Comparison of ENCODE assay signal across 8 mouse cellular contexts in the genomic region with DNA sequence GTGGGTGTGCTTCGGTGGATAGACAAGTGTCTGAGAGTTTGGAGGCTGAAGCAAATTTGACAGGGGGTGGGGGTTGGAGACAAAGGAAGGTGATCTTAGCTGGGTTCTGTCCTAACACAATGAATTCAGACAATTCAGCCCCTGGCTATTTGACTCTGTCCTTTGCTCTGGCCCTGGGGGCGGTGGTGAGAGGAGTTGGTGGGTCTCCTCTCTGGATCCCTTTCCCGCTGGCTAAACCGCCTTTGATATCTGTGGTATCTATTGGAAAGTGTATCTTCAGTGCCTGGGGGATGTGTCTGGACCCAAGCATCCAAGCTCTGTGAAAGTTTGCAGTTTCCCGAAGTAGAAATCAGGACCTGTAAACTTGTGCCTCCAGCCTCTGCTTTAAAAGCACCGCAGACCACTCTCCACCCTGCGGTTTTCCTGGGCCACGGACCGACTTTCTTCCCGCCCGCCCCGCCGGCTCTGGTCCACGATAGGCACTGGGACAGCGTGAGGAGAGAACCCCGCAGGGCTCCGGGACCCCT. TPM values are rescaled to one million over a fixed set of nuclear protein-coding genes. Genes with fewer than 3 reads are reported as not detected.
A peak's percentile ranks its signal among the peaks of the same experiment; 100 is the strongest.
DNase-seq lines count a peak whose midpoint lies in the region; ATAC-seq lines count a peak whose summit lies in the region.

No protein-coding gene starts in this region.

- peak overlapping the region; percentile 83 for H3K4me3 ChIP-seq in kidney, embryonic 14.5 days (ENCODE audit: low read length)
- peak overlapping the region; percentile 72 for H3K4me3 ChIP-seq in brown adipose tissue, adult 24 weeks (ENCODE audit: insufficient read depth, low read depth, low read length)
- H3K4me3 ChIP-seq in hindbrain, embryonic 13.5 days, result peak overlapping the region; percentile 74
- H3K4me3 ChIP-seq in midbrain, embryonic 15.5 days, result peak overlapping the region; percentile 66

- H3K4me1 ChIP-seq in kidney, embryonic 14.5 days (ENCODE audit: control insufficient read depth, insufficient read depth, low read length), result peaks cover 17% of the 10 kb centered on the region
- H3K4me1 ChIP-seq in brown adipose tissue, adult 24 weeks (ENCODE audit: control insufficient read depth, insufficient read depth, insufficient read length, low read length), result peaks cover 2% of the 10 kb centered on the region; the same call in 1 of the 2 replicates
- peaks cover 19% of the 10 kb centered on the region for H3K4me1 ChIP-seq in hindbrain, embryonic 13.5 days (replicated peaks)
- H3K4me1 ChIP-seq in midbrain, embryonic 15.5 days, result peaks cover 16% of the 10 kb centered on the region

- no peaks in the 10 kb centered on the region for H3K9me3 ChIP-seq in kidney, embryonic 14.5 days (ENCODE audit: control insufficient read depth, low read length)
- H3K9me3 ChIP-seq in hindbrain, embryonic 13.5 days, result no peaks in the 10 kb centered on the region
- no peaks in the 10 kb centered on the region for H3K9me3 ChIP-seq in midbrain, embryonic 15.5 days

- no peak for DNase-seq in kidney, postnatal 4 days
- no peak for DNase-seq in left cerebral cortex, adult 9 months (ENCODE audit: low spot score in 2 of 2)
- DNase-seq in right cerebral cortex, postnatal 14 days, result no peak
- no peak for DNase-seq in frontal cortex, postnatal 36 days (ENCODE audit: low spot score in 2 of 2)

- ATAC-seq in kidney, embryonic 14.5 days (ENCODE audit: low FRiP score, low TSS enrichment), result peak; percentile 5; the same call in 1 of the 2 replicates
- ATAC-seq in hindbrain, embryonic 13.5 days (ENCODE audit: low FRiP score), result no peak; the same call in 1 of the 2 replicates
- ATAC-seq in midbrain, embryonic 15.5 days (replicated peaks), result peak; percentile 22; the same call in 1 of the 2 replicates

- peak overlapping the region; percentile 92 for H3K27ac ChIP-seq in kidney, embryonic 14.5 days (ENCODE audit: low read depth, low read length)
- no peak overlapping the region for H3K27ac ChIP-seq in brown adipose tissue, adult 24 weeks (replicated peaks; ENCODE audit: low read depth, low read length)
- H3K27ac ChIP-seq in hindbrain, embryonic 13.5 days, result peak overlapping the region; percentile 44; the same call in 1 of the 2 replicates
- H3K27ac ChIP-seq in midbrain, embryonic 15.5 days, result peak overlapping the region; percentile 31; the same call in 1 of the 2 replicates

- H3K27me3 ChIP-seq in kidney, embryonic 14.5 days (ENCODE audit: control insufficient read depth, insufficient read depth, low read length), result no peaks in the 10 kb centered on the region
- peaks cover 64% of the 10 kb centered on the region for H3K27me3 ChIP-seq in hindbrain, embryonic 13.5 days
- peaks cover 11% of the 10 kb centered on the region for H3K27me3 ChIP-seq in midbrain, embryonic 15.5 days (replicated peaks)

- H3K4me2 ChIP-seq in kidney, embryonic 14.5 days (replicated peaks; ENCODE audit: low read depth, low read length), result peak overlapping the region; percentile 64
- peak overlapping the region; percentile 99 for H3K4me2 ChIP-seq in hindbrain, embryonic 13.5 days
- H3K4me2 ChIP-seq in midbrain, embryonic 15.5 days, result peak overlapping the region; percentile 98

- peak overlapping the region; percentile 95 for H3K9ac ChIP-seq in kidney, embryonic 14.5 days (ENCODE audit: low read depth, low read length)
- H3K9ac ChIP-seq in hindbrain, embryonic 13.5 days, result peak overlapping the region; percentile 84
- H3K9ac ChIP-seq in midbrain, embryonic 15.5 days, result peak overlapping the region; percentile 61

- WGBS in kidney, embryonic 14.5 days, result 1% methylated on average over 17 of the region's 17 CpGs
- under 1% methylated on average over 17 of the region's 17 CpGs for WGBS in hindbrain, embryonic 13.5 days
- 3% methylated on average over 17 of the region's 17 CpGs for WGBS in midbrain, embryonic 15.5 days

- no peaks in the 10 kb centered on the region; the same call in 1 of the 2 replicates for H3K36me3 ChIP-seq in kidney, embryonic 14.5 days (ENCODE audit: control insufficient read depth, insufficient read depth, low read length)
- H3K36me3 ChIP-seq in hindbrain, embryonic 13.5 days, result no peaks in the 10 kb centered on the region
- H3K36me3 ChIP-seq in midbrain, embryonic 15.5 days (replicated peaks), result no peaks in the 10 kb centered on the region

RNA-seq across cellular contexts. Expression of gene Lhfpl2, which starts 0.5 kb away (rescaled TPM):
- 48.7 and 81.0 TPM in 2 replicates for polyA plus RNA-seq in kidney, embryonic 14.5 days (2014; fragmentation: Nextera tagmentation; extraction: Ambion mirVana)
- polyA plus RNA-seq in brown adipose tissue, adult 24 weeks (2012; ENCODE audit: insufficient read depth, insufficient read length, missing spikeins), result 4.3 and 6.5 TPM in 2 replicates
- 17.6 and 18.4 TPM in 2 replicates for polyA plus RNA-seq in hindbrain, embryonic 13.5 days (2015; fragmentation: Nextera tagmentation; extraction: Ambion mirVana)
- 16.3 and 16.8 TPM in 2 replicates for polyA plus RNA-seq in midbrain, embryonic 15.5 days (2015; fragmentation: Nextera tagmentation; extraction: Ambion mirVana)
